Mouse (Mus musculus): ENCODE data around the gene Tubb4b.

- no peak for TF ChIP-seq CTCF (IDR thresholded peaks at IDR 0.05; ENCODE audit: low read depth, low read length)
- TF ChIP-seq POLR2A (IDR thresholded peaks at IDR 0.05; ENCODE audit: extremely low read depth, insufficient read depth, low read length): no peak
Observed at GRCm38 (mm10) chr2:25172629-25173028, 51.9 kb downstream of the Tubb4b start.

Measured in liver, adult 2 months (tissue).